Mouse (Mus musculus) thymus, adult 2 months (tissue): ENCODE measurements around the gene Inpp5a.

Source experiments
- CTCF ChIP-seq: fragments of 200-500 bp; IDR thresholded peaks from 2 replicates; pipeline ENCODE4 v1.5.1; 2012; ENCODE audit warnings: mild to moderate bottlenecking, control low read depth, low read length, moderate library complexity, borderline replicate concordance; ENCODE audit not compliant: control insufficient read depth, poor library complexity, insufficient read depth; ENCODE audit errors: extremely low read depth
- POLR2A ChIP-seq: fragments of 200-500 bp; IDR thresholded peaks from 2 replicates; pipeline ENCODE4 v1.6.1; 2012; ENCODE audit warnings: mild to moderate bottlenecking, low read length, control low read depth, moderate library complexity; ENCODE audit not compliant: control insufficient read depth, poor library complexity, insufficient read depth; ENCODE audit errors: extremely low read depth

DNA sequence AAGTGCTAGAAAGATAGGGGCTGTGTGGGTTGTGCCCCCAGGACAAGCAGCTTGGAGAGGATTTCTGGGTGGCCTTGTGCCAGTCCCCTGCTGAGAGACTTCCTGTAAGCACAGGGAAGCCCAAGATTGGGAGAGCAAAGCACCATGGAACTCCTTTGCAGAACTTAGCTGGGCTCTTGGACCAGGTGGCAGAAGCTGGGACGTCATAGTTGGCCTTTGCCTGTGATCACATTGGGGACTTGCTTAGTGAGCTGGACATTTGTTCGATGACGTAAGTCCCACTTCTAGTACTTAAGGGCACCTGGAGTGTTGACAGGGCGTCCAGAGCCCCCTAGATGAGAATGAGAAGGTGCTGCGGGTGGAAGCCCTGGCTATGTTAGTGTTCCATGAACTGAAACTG is 62.8 kb downstream of the Inpp5a start:
- TF ChIP-seq CTCF (no peak), POLR2A (no peak)
